Mouse (Mus musculus) midbrain, embryonic 16.5 days (tissue): ENCODE results near the gene Trim14. TPM values are rescaled to one million over a fixed set of nuclear protein-coding genes. Genes with fewer than 3 reads are reported as not detected.

Source experiments
- ATAC-seq: fragments of 200-750 bp; cut with Nextera tagmentation; 2 replicates; pipeline ENCODE4 v1.8.0; 2017; ENCODE audit warnings: moderate TSS enrichment
- H3K27ac ChIP-seq: fragments of 300-500 bp; sonication (generic); 2 replicates; pipeline ENCODE4 v1.5.1; 2014; ENCODE audit warnings: mild to moderate bottlenecking, low read length, mixed read lengths
- H3K27me3 ChIP-seq: fragments of 300-500 bp; sonication (generic); 2 replicates; pipeline ENCODE4 v1.6.1; 2014; ENCODE audit warnings: low read depth, low read length, mixed read lengths; ENCODE audit not compliant: control insufficient read depth, insufficient read depth
- H3K36me3 ChIP-seq: fragments of 300-500 bp; sonication (generic); 2 replicates; pipeline ENCODE4 v1.6.1; 2014; ENCODE audit warnings: mild to moderate bottlenecking, low read length, moderate library complexity, mixed read lengths; ENCODE audit not compliant: control insufficient read depth, insufficient read depth
- H3K4me1 ChIP-seq: fragments of 300-500 bp; sonication (generic); 2 replicates; pipeline ENCODE4 v1.6.1; 2014; ENCODE audit warnings: mild to moderate bottlenecking, low read length, mixed read lengths; ENCODE audit not compliant: control insufficient read depth, insufficient read depth
- H3K4me2 ChIP-seq: fragments of 300-500 bp; sonication (generic); 2 replicates; pipeline ENCODE4 v1.6.1; 2014; ENCODE audit warnings: mild to moderate bottlenecking, low read length, mixed read lengths
- H3K4me3 ChIP-seq: fragments of 300-500 bp; sonication (generic); 2 replicates; pipeline ENCODE4 v1.5.1; 2014; ENCODE audit warnings: low read depth, mild to moderate bottlenecking, low read length, moderate library complexity, mixed read lengths
- H3K9ac ChIP-seq: fragments of 300-500 bp; sonication (generic); 2 replicates; pipeline ENCODE4 v1.6.1; 2014; ENCODE audit warnings: low read depth, low read length, mixed read lengths
- H3K9me3 ChIP-seq: fragments of 300-500 bp; sonication (generic); replicated peaks from 2 replicates; pipeline ENCODE4 v1.6.1; 2014; ENCODE audit warnings: mild to moderate bottlenecking, low read length, mixed read lengths; ENCODE audit not compliant: control insufficient read depth, poor library complexity, severe bottlenecking
- WGBS: fragments of 180-500 bp; shearing (Covaris S2); extraction: QIAGEN DNeasy Blood & Tissue Kit; methylation state at CpG from one replicate; pipeline ENCODE4 v1.1.7; 2014; 5-methylcytosine and 5-hydroxymethylcytosine counted together
- polyA plus RNA-seq: library from polyadenylated mRNA; unstranded; fragments of >200 nt; fragmentation: Nextera tagmentation; extraction: Ambion mirVana; gene quantifications from 2 replicates; pipeline ENCODE4 v1.2.1, GENCODE M21; 2015

Gene Trim14
- polyA plus RNA-seq, 1 experiment from 2014 or later: 0.95 TPM

DNA sequence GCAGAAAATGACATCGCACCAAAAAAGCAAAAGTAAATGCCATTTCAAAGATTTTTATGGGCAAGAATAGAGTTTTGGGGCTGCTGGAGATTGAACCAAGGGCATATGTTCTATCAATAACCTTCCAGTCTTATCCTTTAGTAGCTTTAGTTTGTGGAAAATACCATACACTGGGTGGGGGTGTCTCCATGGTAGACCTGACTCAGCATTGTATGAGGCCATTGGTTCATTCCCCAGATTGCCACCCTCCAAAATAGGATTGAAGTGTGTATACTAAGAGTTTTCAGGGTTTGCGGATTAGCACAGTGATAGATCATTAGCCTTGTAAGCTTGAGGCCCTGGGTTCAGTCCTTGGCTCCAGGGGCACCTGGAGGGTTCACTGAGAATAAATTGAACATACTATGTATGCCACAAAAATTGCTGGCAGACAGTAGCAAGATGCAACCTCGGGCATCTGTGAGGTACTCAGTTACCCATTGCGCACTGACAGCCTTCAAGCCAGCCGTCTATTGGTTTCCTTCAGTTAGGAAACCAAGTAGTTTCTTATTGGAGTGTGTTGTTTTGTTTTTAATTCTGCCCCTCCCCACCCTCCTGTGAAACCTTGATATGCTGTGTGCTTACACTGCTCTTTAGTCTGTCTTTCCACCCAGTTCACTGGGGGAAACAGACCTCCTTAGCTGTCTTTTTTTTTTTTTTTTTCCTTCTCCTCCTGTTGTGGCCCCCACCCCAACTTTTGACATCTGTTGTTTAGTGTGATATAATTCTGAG, 81.7 kb downstream of the Trim14 start:
- ATAC-seq: no peak

DNA sequence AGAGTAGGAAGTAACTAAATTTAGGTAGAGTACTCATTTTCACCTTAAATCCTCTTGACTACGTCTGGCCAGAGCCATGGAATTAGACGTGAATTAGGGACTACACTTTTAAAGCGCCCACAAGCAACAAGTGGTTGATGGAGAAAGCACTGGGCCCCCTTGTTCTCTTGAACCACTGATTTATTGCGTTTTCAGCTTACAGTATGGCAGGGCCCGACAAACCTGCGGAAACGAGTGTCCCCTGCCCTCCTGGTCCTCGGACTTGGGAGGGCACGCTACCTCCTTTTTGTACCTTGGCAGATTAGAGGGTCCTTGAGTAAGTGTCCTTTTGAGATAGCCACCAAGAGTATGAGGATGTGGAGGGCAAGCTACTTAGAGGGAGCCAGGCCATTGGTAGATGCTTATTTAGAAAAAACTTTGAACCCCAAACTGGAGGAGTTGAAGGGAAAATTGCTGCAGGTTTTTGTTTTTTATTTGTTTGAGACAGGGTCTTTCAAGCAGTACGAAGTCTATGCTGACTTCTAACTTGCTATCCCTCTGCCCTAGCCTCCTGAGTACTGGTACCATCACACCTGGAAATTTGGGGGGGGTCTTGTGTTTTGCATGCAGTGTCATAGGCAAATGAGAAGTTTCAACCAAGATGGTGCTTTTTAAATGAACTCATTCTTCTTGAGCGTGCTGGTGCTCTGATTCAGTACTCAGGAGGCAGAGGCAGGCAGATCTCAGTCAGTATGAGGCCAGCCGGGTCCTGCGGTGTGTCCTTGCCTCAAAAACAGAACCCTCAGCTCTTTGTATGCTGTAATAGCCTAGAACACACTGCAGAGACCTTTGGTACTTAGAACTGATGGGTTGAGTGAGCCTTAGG, 82.9 kb downstream of the Trim14 start:
- peak overlapping the region; percentile 94 for H3K9ac ChIP-seq
- H3K9me3 ChIP-seq: no peaks in the 10 kb centered on the region
- WGBS: 38% methylated on average over 13 of the region's 13 CpGs
- H3K36me3 ChIP-seq: no peaks in the 10 kb centered on the region
- ATAC-seq: no peak
- peaks cover 13% of the 10 kb centered on the region for H3K4me1 ChIP-seq
- H3K4me3 ChIP-seq: peak overlapping the region; percentile 86
- no peaks in the 10 kb centered on the region for H3K27me3 ChIP-seq
- peak overlapping the region; percentile 95 for H3K27ac ChIP-seq
- H3K4me2 ChIP-seq: peak overlapping the region; percentile 86

More for the DNA sequence above, 81.7 kb downstream of the Trim14 start:
- Histone ChIP-seq H3K9me3 (no peaks in the 10 kb centered on the region), H3K27me3 (no peaks in the 10 kb centered on the region), H3K4me3 (no peak overlapping the region), H3K9ac (0 out of 2 replicates have a peak overlapping the region, but pooled peaks have one; percentile 30), H3K4me2 (no peak overlapping the region), H3K4me1 (peaks cover 13% of the 10 kb centered on the region), H3K36me3 (no peaks in the 10 kb centered on the region), H3K27ac (no peak overlapping the region)
- 87% methylated on average over 5 of the region's 5 CpGs for WGBS

DNA sequence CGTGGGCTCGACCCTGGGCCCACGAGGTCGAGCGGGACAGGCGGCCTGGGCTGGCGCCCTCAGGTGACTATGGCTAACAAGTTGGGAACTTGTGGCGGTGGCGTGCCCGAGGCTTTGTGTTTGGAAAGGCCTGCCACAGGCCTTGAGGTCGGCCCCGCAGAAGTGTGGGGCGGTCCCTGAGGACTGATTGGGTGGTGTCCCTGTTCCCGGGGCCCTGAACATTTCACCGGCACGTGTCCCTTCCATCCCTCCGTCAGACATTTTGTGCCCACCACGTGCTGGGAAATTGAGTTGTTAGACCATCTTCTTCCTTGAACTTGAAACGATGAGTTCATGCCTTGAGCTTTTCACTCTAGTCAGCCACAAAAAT, 83.5 kb downstream of the Trim14 start:
- no peaks in the 10 kb centered on the region for H3K27me3 ChIP-seq
- peak overlapping the region; percentile 86 for H3K4me3 ChIP-seq
- H3K4me1 ChIP-seq: peaks cover 13% of the 10 kb centered on the region
- peak overlapping the region; percentile 95 for H3K27ac ChIP-seq
- no peaks in the 10 kb centered on the region for H3K36me3 ChIP-seq
- no peaks in the 10 kb centered on the region for H3K9me3 ChIP-seq
- H3K9ac ChIP-seq: peak overlapping the region; percentile 94
- under 1% methylated on average over 19 of the region's 19 CpGs for WGBS
- peak overlapping the region; percentile 86 for H3K4me2 ChIP-seq
- ATAC-seq: no peak

DNA sequence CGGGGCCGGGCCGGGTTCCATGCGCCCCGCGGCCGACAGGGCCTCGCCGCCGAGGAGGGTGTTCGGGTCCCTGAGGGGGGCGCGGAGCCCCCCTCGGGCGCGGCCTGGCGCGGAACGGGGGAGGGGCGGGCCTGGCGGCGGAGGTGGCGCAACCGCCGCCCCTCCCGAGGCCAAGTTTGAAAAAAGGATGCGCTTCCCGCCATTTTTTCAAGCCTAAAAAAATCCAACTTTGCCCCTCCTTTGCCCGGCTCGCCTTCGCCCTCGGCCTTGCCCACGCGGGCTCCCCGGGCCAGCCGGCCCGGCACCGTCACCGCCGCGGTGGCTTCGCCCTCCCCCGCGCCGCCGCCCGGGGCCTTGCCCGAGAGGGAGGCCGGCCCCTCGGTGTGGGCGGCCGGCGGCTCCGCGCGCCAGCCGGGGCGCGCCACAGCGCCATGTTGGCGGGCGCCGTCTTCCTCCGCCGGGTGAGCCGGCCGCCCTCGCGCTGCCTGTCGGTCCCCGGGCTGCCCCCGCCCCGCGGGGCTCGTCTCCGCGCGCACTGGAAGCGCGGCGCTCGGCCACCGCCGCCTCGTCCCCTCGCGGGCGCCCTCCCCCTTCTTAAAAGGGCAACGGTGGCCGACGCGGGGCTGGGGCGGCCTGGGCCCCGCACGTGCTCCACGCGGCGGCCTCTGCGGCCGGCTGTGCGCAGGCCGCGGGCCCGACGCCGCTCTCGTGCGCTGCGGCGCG, 84.0 kb downstream of the Trim14 start:
- Histone ChIP-seq H3K27ac (peak overlapping the region; percentile 95), H3K36me3 (no peaks in the 10 kb centered on the region), H3K4me3 (peak overlapping the region; percentile 86), H3K27me3 (no peaks in the 10 kb centered on the region), H3K4me2 (peak overlapping the region; percentile 86), H3K4me1 (peaks cover 13% of the 10 kb centered on the region), H3K9me3 (no peaks in the 10 kb centered on the region), H3K9ac (peak overlapping the region; percentile 94)
- peak; percentile 69 for ATAC-seq
- 0% methylated on average over 73 of the region's 111 CpGs for WGBS

DNA sequence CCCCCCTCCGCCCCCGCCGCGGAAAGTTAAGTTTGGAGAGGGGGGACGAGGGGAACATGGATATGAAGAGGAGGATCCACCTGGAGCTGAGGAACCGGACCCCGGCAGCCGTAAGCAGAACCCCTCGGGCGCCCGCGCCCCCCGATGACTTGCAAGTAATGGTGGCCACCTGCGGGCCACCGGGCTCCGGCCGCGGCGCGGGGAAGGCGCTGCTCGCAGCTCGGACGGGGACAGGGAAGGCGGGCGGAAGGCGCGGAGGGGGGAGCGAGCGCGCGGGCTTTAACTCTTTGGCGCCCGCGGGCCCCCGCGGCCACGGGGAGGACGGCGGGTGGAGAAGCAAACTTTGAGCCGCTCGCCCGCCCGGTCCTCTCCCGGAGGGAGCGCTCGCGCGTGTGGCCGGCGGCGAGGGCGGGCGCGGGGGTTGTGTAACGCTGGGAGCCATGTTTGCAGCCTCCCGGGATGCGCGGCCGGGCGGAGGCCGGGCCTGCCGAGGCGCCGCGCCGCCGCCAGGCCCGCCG, 84.6 kb downstream of the Trim14 start:
- Histone ChIP-seq H3K27ac (peak overlapping the region; percentile 95), H3K9ac (peak overlapping the region; percentile 94), H3K4me2 (peak overlapping the region; percentile 86), H3K27me3 (no peaks in the 10 kb centered on the region), H3K4me3 (peak overlapping the region; percentile 86), H3K36me3 (no peaks in the 10 kb centered on the region), H3K4me1 (peaks cover 13% of the 10 kb centered on the region), H3K9me3 (no peaks in the 10 kb centered on the region)
- peak; percentile 65 for ATAC-seq
- under 1% methylated on average over 38 of the region's 70 CpGs for WGBS

DNA sequence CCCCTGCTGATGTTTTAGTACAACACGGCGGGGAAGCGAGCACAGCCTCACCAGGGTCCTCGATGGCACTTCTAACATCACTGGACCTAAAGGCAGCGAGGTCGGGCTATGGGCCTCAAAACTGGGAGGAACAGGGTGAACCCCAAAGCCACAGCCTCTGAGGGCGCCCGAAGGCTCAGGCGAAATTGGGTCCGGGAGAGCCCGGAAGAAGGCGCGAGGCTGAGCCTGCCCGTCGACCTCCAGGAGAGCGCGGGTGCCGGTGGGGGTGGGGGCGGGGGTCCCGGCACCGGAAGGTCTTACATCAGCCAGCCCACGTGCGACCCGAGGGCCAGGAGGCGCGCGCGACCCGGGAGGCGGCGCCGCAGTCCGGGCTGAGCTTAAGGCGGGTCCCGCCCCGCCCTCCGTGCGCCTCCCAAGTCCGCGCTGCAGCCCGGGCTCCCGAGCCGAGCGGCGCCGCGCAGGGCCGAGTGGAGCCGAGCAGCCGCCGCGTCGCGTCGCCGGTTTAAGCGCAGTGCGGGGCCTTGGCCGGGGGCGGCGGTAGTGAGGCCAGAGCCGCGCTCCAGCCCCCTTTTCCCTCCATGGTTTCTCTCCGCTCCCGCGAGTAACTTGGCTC, 85.3 kb downstream of the Trim14 start, which contains the start of gene Anp32b:
Gene Anp32b (plus strand): TSS at position 384 of the 613 bp plus-strand sequence.
- peak within 1 kb of the TSS; percentile 87 for H3K4me2 ChIP-seq
- H3K9me3 ChIP-seq: no peaks in the 10 kb centered on the region
- peaks cover 13% of the 10 kb centered on the region for H3K4me1 ChIP-seq
- H3K4me3 ChIP-seq: peak within 1 kb of the TSS; percentile 86
- H3K36me3 ChIP-seq: no peaks in the 10 kb centered on the region
- H3K9ac ChIP-seq: peak within 1 kb of the TSS; percentile 94
- under 1% methylated on average over 55 of the region's 66 CpGs for WGBS
- H3K27ac ChIP-seq: peak within 1 kb of the TSS; percentile 95
- ATAC-seq: peak; percentile 96
- H3K27me3 ChIP-seq: no peaks in the 10 kb centered on the region

DNA sequence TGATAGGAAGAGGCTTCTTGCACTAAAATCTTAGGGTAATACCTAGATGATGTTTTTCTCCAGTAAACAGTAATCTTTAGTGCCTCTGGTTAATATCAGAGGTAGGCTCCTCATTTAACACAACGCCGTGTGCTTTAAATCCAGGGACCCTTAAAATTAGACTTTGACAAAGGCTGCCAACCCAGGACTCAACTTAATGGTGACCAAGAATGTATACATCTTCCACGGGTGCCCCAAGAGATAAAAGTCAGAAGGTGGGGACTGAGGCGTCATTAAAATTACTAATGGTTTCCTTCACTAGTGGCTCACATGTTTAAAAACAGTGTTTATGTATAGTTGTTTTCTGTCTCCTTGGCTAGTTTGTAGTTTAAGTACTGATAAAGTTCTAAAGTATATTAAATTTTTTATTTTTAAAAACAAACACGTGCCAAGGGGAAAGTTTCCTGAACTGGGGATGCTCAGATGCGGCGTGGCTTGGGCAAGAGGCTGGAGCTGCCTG, 85.9 kb downstream of the Trim14 start:
- Histone ChIP-seq H3K36me3 (no peaks in the 10 kb centered on the region), H3K4me2 (peak overlapping the region; percentile 87), H3K4me3 (peak overlapping the region; percentile 86), H3K9me3 (no peaks in the 10 kb centered on the region), H3K27ac (peak overlapping the region; percentile 95; the same call in 1 of the 2 replicates), H3K9ac (peak overlapping the region; percentile 94), H3K27me3 (no peaks in the 10 kb centered on the region), H3K4me1 (peaks cover 13% of the 10 kb centered on the region)
- 34% methylated on average over 7 of the region's 7 CpGs for WGBS
- no peak for ATAC-seq

DNA sequence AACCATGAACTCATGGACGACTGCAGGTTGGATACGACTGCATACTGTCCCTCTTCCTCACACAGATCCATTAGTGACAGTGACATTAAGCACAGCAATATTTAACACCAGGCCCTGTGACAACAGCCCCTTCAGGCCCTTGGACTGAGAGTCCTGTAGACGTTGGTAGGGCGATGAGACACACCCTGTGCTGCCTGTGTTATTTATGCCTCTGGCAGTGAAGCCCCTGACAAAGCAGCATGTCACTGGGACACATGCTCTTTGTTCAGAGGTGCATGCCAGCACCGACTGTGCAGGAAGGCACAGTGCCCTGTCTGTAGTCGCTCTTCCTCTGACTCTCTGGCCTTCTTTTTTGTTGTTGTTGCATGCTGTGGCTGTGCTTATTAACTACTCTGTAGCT, 87.1 kb downstream of the Trim14 start:
- Histone ChIP-seq H3K4me3 (no peak overlapping the region), H3K36me3 (no peaks in the 10 kb centered on the region), H3K4me1 (peaks cover 13% of the 10 kb centered on the region), H3K27ac (no peak overlapping the region), H3K27me3 (no peaks in the 10 kb centered on the region), H3K9ac (no peak overlapping the region), H3K9me3 (no peaks in the 10 kb centered on the region), H3K4me2 (no peak overlapping the region)
- 50% methylated on average over 6 of the region's 6 CpGs for WGBS
- no peak for ATAC-seq
